Mouse (Mus musculus) spleen, postnatal 4 days (tissue): ENCODE data around the gene Katnal1.

Experiments
- DNase-seq, 2 experiments: peaks; one replicate each; pipeline ENCODE4 v3.0.0; 2022; ENCODE audit warnings: low spot score in 2 of 2

The Katnal1 gene

DNA sequence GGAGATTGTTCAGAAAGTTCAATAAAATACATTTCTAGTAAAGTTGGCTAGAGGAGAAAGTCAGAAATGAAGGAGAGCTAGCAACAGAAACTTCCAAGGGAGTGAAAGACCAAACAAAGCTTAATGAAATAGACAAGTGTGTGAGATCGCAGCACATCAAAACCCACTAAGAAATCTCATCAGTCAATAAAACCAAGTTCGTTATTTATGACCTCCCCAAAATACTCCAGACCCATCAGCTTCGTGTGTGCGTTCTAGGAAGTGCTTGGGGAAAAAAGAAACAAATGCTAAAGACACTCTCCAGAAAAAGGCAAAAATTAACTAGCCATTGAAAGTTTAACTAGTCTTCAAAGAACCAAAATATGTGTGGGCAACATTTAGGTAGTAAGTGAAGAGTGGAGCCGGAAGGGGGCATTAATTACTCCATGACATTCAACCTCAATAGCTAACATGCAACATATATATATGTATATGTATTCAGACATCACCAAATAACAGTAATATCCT lies 1.4 kb downstream of the Katnal1 start:
- no peak for DNase-seq

DNA sequence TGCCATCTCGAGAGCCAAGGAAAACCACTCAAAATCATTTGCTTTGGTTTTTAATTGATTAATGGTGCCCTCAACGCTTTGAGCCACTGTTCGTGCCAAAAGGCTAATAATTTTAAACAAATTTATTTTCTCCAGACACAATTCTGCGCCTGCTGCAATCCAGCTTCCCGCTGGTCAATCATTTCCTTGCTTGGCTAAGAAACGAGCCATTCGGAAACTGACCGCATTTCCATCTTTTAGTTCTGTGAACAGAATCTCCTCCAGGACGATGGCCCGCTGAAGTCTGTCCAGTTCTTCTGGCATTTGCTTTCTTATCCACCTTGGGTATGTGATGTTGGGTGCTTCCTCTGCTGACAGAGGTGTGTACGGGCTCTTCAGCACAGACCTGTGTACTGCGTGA lies 4.5 kb downstream of the Katnal1 start:
- DNase-seq, result no peak

DNA sequence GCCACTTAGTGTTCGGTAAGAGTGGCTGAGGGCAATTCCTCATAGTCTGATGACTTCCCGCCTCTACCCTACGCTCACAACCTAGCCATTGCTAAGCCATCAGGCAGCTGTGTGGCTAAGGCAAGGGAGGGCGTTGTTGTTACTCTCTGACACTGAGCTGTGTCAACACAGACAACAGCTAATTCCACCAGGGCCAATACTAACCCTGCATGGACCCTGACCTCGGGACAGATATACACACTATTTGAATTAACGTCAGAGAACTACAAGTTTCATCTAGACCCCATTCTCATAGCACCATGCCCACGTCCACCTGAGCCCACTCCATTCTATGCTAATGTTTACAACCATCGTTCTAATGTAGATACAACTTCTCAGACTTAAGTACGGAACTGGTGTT lies 5.1 kb downstream of the Katnal1 start:
- DNase-seq, result no peak

DNA sequence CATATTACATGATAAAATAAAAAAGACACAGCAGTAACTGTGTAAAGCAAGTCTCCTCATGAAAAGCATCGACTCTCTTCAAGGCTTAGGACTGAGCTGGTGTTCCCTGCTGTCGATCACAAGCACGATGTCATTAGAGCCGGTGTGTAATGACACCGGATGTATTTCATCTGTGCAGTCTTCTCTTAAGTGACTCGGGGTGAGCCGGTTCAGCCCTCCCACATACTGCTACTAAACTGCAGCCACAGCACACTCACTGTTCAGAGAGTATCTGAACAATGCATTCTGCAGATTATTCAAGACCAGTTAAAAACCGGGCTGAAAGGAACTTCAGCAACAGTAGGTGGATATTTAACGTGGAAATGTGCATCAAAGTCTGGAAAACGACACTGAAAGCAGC lies 5.7 kb downstream of the Katnal1 start:
- DNase-seq, result no peak

DNA sequence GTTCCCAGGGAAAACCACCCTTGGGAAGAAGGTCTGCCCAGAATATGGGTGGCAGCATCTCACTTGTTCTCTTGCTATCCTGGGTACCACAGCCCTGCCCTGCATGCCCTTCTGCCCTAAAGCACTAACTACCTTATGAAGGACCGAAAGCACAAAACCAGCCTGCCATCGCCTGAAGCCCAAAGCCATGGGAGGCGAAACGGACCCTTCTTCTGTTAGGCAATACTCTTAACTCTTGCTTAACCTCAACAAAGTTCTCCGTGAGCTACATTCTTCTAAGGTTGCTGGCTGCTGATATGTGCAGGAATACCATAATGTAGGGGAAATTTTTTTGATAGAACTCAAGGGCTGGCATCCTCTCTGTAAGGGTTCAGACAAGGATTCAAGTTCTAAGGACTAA lies 6.3 kb downstream of the Katnal1 start:
- no peak for DNase-seq

DNA sequence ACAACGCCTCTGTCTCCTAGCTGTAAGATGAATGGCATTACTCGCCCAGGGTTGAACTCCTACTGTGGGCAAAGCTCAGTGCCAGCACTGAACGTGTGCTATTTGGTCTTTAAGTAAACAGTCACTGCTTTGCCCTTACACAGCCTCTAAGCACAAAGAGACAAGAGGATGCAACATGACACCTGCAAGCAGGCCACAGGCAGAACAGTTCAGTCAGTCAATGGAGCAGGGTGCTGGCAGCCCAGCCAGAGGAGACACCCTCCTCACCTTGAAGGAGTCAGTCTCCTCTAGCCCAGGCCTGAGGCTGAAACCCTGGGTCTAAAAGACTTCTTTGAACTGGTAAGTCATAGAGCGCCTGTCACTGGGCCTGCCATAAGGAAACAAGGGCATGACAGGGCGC lies 11.1 kb downstream of the Katnal1 start:
- DNase-seq, result no peak

DNA sequence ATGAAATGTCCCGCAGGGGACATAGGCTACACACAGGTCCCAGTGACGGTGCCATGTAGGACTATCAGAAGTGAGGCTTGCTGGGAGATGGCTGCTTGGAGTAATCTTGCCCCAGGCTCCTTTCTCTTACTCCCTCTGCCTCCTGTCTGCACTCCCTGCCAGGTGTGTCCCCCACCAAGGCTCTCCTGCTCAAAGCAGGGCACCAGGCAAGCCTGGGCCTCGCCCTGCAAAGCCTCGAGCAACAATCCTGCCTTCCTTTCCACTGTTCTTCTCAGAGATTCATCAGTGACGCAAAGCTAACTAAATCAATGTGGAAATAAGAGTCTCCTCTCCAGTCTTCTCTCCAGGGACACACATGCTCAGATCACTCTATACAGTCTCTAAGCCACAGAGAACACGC lies 12.3 kb downstream of the Katnal1 start:
- no peak for DNase-seq

DNA sequence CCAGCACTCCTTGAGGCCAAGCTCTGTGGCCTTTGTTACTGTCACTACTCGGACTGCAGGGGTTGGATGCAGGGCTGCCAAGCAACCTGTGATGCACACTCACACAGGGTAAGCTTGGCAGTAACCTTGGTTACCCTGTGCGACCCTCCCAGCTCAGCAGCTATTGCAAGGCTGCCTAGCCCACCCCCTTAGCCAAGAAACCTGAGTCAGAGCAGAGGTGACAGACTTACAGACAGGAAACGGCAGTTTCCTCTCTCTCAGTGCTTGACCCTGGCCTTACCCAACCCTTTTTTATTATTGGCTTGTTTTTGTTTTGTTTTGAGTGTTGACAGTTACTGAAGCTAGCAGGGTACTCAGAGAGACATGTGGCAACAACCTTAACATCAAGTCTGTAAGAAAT lies 16.9 kb downstream of the Katnal1 start:
- no peak for DNase-seq

DNA sequence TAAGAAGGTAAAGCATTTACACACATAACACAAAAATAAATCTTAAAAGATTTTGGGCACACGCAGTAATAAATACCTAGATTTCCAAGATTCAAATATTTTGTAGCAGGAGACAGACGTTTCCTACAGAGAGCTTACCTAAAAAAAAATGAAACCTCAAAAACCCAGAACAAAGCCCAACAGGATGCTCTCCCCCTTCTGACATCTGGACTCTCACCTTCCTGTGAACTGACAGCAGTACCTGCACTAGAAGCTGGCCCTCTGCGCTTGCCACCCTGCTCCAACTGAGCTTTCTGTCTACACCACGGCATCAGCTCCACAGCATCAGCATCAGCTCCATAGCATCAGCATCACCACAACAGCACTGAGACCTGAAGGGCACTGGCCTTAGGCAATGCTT lies 19.1 kb downstream of the Katnal1 start:
- DNase-seq, result no peak

DNA sequence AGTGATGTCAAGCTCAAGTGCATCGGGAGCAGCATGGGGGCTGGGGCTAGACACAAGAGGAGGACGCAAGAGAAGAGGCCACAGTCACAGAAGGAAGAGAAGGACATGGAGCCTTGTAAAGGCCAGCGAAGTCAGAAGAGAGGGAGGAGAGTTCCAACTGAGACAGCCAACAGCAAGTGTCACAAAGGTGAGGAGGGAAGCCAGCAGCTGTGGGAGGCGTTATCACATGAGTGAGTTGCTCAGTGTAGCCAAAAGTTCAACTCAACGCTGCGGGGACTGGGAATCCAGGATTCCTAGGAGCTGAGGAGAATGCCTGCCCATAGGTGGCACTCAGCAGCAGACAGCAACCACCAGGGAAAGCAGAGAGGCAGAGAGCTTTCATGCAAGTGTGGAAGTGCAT lies 19.7 kb downstream of the Katnal1 start:
- no peak for DNase-seq

DNA sequence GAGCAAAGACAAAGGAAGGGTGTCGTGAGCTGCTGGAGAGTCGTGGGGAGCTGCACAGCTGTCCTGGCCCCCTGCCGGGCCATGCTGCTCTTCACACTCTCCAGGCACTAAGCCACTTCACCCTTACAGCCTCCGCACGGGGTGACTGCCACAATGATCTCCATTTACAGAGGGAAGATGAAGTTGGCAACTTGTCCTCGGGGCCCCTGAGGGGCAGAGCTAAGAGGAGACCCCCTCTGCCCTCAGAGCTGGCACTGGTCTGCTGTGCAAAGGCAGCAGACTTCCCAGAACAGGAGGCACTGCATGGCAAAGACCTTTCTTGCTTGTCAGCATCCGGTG lies 20.1 kb downstream of the Katnal1 start:
- no peak for DNase-seq

DNA sequence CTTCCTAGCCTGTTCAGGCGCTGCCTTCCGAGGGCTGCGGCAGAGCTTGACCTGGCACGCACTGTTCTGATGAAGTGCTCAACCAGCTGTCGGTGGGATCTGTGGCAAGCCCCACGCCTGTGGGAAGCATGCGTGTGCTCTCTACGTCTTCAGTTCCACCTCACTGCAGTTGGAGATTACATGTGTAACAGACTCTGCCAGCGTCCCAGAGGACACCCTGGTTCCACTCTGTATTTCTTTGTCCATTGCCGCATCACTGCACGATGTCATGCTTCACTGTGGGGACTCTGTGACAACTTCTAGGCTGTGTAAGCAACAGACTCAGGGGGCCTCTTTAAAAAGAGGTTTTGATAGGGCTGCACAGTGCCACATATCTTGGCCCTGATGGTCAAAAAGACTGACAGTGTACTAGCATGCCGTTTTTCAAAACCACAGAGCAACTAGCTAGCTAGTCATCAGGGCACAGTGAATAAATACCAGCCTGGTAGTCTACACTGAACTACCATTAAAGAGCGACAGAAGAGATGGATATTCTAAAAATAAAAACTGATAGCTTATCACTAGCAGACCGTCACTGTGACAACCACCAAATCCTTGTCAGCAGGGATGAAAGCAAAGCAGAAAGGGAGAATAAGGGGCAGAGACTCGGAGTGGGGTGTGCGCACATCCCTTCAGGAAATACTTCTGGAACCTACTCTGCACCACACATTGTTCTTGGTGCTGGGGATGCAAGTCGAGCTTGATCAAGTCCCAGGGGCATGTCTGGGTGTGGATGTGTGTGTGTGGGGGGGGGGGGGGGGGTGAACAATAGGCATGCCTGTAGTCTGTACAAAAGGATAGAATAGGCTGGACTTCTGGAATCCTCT lies 20.7 kb downstream of the Katnal1 start:
- DNase-seq, result no peak

DNA sequence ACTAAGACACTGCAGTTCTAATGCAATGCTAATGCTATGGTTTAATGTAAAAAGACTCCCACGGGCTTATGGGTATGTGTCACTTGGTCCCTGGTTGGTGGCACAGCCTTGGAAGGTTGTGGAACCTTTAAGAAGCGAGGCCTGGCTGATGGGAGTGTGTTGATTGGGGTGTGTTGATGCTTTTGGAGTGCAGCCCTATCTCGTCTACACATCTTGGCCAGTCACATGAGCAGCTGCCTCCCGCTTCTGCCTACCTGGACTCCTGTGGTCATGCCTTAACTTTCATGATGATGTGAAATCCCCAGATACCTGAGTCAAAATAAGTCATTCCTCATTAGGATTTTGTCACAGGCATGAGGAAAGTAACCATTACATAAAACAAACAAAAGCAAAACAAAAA lies 22.8 kb downstream of the Katnal1 start:
- DNase-seq, result no peak

DNA sequence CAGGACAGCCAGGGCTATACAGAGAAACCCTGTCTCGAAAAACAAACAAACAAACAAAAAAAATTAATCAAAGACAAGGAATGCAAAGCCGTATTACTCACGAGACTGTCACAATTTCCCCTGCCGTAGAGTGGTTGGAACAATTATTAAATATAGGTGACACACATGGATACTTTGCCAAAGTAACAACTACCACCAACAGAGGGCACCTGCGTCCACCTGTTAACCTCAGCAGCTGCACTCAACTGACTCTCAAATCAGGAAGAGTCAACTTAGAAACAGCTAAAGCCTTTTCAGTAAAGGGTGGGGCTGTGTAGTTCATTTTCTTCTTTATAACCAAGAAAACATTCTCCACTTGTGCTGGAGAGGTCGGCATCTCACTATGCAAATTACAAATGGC lies 24.3 kb downstream of the Katnal1 start:
- DNase-seq, result peak; percentile 67 to 74

DNA sequence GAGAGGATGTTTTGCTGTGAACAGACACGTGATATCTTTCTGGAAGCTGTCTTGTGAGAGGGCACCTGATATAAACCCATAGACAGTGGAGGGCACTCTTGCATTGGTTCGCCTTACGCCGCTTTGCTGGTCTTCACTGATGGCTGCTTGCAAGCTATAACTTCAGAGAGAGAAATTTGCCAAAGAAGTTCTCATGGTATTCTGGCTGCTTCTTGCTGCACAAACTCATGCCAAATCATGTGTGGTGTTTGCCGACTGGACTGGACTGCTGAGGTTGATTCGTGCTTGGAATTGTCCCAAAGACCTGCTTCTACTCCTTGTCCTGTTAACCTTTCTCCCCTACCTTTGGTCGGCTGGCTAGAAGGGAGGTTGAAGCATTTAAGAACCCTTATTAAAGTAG lies 29.8 kb downstream of the Katnal1 start:
- no peak for DNase-seq

DNA sequence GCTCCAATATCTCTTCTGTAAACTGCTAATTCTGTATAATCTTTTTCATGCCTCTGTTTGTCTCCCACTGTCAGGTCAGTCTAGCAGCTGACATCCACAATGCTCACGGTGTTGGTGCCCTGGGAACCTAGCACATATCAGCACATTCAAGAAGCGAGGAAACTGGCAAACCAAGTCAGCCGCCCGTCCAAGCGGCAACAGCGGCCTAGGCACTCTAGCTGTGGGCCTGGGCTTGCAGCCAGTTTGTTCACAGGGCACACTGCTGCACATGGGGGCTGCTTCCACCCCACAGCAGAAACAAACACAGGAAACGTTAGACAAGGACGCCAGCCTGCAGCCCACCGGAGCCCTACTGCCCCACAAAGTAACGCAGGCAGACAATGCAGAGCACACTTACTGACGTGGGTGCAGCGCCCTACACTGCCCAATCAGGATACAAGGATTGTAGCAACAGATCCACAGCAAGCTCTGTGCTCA lies 31.1 kb downstream of the Katnal1 start:
- peak; percentile 43 to 72 for DNase-seq

DNA sequence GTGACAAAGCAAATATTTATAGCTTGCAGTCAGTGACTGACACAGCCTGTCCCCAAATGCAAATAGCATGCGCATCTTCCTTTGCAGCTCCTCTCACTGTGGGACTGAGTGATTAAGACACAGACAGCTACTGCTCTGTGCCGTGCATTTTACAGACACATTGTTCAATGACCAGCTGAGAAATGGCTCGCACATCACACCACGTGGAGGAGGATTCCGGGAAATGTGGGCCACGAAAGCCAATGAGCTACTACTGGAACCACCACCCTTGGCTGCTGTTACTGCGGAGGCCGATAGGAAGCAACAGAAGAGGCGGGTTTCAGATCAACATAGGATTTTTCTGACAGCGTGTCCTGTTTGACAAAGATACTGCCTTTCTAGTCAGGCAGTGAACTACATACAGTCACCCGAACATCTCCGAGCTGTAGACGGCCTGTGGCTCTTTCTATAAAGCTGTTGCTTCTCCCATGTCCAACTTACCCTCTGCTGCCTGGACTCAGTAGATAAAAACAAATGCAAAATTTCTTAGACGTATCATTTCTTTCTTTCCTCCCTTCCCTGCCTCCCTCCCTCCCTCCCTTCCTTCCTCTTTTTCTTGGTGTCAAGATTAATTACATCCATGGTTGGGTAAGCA lies 31.9 kb downstream of the Katnal1 start:
- DNase-seq, result peak; percentile 70 to 78

DNA sequence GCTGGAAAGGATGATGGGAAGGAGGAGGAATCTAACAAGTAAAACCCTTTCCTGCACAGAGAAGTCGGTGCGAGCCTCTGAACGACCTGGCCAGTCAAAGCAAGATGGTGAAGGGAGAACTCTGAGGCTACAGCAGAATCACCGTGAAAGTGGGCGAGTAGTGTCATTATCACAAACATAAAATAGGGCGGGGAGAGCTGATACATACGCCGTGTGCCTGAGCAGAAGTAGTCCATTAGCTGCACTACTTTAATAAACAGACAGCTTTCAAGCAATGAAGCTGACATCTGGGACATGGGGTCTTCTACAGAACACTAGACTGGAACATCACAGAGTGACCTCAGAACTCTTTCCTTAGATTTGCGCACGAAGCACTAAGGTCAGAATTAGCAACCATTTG lies 32.6 kb downstream of the Katnal1 start:
- no peak for DNase-seq

DNA sequence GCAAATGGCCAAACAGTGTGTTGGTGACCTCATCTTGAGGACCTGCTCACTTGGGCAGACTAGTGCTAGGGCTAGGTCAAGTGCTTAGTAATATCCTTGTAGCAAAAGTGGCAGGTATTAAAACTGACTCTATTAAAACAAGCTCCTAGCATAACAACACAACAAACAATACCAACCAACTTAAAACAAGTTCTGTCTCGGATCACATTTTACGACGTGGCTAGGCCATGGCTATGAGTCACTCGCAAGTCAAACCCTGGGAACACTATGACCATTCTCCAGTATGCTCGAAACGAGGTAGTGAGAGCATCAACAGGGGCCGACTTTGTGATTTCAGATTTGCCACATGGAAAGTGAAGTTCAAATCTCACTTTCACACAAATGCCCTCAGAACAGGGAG lies 33.3 kb downstream of the Katnal1 start:
- DNase-seq, result no peak

DNA sequence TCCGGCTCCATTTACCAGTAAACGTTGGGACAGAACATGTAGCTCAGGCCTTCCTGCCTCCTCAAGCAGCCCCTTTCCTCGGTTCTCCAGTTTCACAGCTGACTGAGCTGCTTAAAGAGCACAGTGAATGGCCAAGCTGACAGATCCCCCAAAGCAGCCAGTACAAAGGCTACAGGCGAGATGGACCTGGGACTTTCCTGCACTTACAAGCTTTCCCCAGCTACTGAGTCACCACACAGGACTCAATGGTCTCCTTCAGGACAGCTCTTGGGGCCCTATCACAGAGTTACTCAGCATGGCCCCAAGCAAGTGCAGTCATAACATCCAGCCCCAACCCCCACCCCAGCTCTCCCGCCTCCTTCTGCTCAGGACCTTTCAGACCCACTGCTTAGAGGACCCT lies 34.1 kb downstream of the Katnal1 start:
- no peak for DNase-seq

DNA sequence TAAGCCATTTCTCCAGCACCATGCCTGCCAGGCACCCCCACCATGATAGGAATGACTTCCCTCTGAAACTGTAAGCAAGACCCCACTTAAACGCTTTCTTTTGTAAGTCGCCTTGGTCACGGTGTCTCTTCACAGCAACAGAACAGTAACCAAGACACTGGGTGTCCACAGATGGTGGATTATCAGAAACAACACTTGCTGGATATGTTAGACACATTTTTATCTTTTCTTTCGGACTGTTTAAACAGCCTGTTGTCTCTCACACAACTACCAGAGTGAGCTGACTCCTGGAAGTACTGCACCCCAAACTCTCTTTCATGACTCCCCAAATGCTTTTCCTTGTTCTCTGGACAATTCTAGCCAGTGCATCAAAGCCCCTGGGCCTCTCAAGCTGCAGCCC lies 38.9 kb downstream of the Katnal1 start:
- no peak for DNase-seq

DNA sequence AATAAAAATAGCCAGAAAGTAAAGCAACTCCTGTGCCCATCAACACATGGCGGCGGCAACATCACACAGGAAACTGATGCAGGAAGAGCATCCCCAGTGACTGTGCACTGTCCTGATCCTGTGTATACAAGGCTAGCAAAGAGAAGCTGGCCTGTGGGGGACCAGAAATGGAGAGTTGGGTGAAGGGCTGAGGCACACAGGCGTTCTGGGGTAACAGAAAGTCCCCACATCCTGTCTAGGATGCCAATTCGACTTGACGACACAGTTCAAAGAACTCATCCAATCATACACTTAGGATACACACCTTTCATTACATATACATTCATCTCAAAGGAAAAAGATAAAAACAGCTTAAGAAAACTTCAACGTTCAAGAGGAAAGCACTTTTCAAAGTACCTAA lies 41.1 kb downstream of the Katnal1 start:
- no peak for DNase-seq
